Mouse (Mus musculus): ENCODE measurements around the gene Tspan7. TPM values are rescaled to one million over a fixed set of nuclear protein-coding genes. Genes with fewer than 3 reads are reported as not detected.
A peak's percentile ranks its signal among the peaks of the same experiment; 100 is the strongest.

The Tspan7 gene
- 97.3 and 102 TPM in 2 replicates for polyA plus RNA-seq (2015; fragmentation: Nextera tagmentation; extraction: Ambion mirVana)

DNA sequence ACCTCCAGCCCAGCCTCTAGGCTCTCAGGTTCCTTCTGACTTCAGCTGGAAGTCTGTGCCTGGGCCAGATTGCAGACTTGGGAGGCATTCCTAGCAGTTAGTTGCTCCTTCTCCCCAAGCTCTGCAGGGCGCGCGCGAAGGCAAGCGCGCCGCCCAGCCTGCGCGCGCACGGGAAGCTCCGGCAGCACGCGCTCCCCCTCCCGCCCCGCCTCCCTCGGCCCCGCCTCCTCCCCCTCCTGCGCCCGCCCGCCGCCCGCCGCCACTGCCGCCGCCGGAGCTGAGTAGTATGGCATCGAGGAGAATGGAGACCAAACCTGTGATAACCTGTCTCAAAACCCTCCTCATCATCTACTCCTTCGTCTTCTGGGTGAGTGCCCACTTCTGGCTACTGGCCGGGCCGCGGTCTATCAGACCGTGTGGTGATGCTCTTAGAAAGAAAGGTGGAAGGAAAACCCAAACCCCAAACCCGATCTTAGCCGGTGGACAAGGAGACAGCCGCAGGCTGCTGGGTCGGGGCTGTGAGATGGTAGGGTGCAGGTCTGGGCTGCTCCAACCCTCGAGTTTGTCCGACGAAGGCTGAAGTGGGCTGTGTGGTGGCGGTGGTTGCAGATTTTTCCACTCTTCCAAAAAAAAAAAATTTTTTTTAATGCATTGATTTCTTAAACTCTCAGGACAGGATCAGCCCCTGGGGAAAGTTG lies at the start of gene Tspan7:
Gene Tspan7, plus strand, starts transcription at position 287 of the 698 bp plus-strand sequence.
- 13% methylated on average over 19 of the region's 41 CpGs for WGBS
- H3K9me3 ChIP-seq (replicated peaks; ENCODE audit: control insufficient read depth, low read length): no peaks in the 10 kb centered on the region
- peak within 1 kb of the TSS; percentile 69 for H3K9ac ChIP-seq (ENCODE audit: low read length)
- no peaks in the 10 kb centered on the region for H3K27me3 ChIP-seq (ENCODE audit: control insufficient read depth, insufficient read depth, low read length)
- no peaks in the 10 kb centered on the region for H3K4me1 ChIP-seq (ENCODE audit: control insufficient read depth, insufficient read depth, low read length)
- H3K4me2 ChIP-seq (ENCODE audit: low read depth, low read length): peak within 1 kb of the TSS; percentile 70
- peak within 1 kb of the TSS; percentile 63 for H3K4me3 ChIP-seq (ENCODE audit: low read length)
- H3K27ac ChIP-seq (ENCODE audit: low read length): peak within 1 kb of the TSS; percentile 68
- ATAC-seq (replicated peaks; ENCODE audit: extremely low read depth, insufficient read depth, low FRiP score): peak; percentile 82
- H3K36me3 ChIP-seq (ENCODE audit: control insufficient read depth, insufficient read depth): no peaks in the 10 kb centered on the region

DNA sequence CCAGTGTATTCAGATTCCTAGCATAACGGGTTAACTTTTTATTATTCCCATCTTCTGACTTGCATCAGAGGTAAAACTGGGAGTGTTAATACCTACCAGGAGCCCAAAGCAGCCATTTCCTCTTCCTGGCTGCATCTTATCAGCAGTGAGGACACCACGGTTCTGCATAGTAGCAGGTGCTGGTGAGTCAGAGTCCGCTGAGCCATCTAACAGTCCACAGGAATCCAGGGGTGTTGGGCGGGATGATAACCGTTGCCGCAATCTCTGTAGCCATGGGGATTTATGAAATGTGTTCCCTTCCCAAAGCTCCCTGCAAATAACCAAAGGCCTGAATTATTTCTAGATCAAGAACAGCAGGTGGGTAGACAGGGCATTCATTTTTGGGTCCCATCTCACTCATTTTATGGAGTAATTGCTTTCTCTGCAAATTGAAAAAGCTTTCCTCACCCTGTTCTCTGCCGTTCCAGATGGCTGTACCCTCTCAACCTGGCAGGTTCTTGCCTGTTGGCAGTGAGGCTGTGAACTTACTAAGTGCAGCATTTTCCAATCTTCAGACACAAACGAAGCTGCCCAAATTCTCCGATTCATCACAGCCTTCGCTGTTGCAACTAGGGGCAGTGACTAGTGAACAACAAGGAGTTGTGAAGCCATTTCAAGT lies 35.5 kb upstream of the Tspan7 start:
- H3K36me3 ChIP-seq (ENCODE audit: control insufficient read depth, insufficient read depth): no peaks in the 10 kb centered on the region
- H3K4me2 ChIP-seq (ENCODE audit: low read depth, low read length): no peak overlapping the region
- H3K4me1 ChIP-seq (ENCODE audit: control insufficient read depth, insufficient read depth, low read length): no peaks in the 10 kb centered on the region
- no peaks in the 10 kb centered on the region for H3K27me3 ChIP-seq (ENCODE audit: control insufficient read depth, insufficient read depth, low read length)
- H3K9ac ChIP-seq (ENCODE audit: low read length): no peak overlapping the region
- WGBS: 67% methylated on average over 10 of the region's 10 CpGs
- no peaks in the 10 kb centered on the region for H3K9me3 ChIP-seq (replicated peaks; ENCODE audit: control insufficient read depth, low read length)
- no peak overlapping the region for H3K4me3 ChIP-seq (ENCODE audit: low read length)
- no peak for ATAC-seq (replicated peaks; ENCODE audit: extremely low read depth, insufficient read depth, low FRiP score)
- H3K27ac ChIP-seq (ENCODE audit: low read length): no peak overlapping the region

DNA sequence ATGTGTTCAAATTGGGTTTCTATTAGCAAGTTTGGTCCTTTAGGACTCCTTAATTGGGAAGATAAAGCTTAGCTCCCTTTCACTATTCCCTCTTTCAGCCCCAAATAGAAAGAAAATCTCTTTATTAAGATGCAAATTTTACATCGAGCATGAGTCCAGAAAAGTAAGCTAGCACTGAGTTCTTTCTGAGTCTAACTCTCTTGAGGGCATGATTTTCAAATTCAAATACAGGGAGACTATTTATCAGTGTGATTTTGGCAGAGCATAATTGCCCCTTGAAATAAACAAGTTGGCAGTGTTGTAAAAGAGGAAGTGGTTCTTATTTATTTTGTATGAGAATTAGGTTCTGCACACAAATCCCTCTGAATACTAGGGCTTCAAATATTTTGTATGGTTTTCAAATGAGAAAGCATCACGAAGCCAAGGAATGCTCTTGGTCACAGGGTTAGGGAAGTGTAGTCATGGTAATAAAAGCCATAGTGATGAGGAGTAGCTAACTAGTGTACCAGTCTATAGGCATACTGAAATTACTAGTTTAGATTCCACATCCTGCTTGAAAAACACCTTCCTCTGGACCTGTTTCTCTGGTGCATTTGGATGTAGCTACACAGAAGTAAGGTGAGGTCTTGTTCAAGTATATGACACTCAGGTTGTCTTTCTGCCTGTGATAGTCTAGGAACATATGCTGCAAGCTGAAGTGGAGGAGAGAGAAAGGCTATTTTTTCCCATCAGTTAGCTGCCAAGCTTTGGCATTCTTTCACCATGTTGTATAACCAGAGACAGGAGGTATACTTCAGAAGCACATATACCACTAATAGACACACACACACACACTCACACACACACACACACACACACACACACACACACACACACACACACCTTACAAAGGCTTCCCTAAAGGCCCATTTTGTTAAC lies 34.6 kb upstream of the Tspan7 start:
- no peaks in the 10 kb centered on the region for H3K27me3 ChIP-seq (ENCODE audit: control insufficient read depth, insufficient read depth, low read length)
- H3K36me3 ChIP-seq (ENCODE audit: control insufficient read depth, insufficient read depth): no peaks in the 10 kb centered on the region
- H3K4me1 ChIP-seq (ENCODE audit: control insufficient read depth, insufficient read depth, low read length): no peaks in the 10 kb centered on the region
- H3K9me3 ChIP-seq (replicated peaks; ENCODE audit: control insufficient read depth, low read length): no peaks in the 10 kb centered on the region
- ATAC-seq (replicated peaks; ENCODE audit: extremely low read depth, insufficient read depth, low FRiP score): no peak
- 49% methylated on average over 2 of the region's 2 CpGs for WGBS
- no peak overlapping the region for H3K9ac ChIP-seq (ENCODE audit: low read length)
- H3K4me3 ChIP-seq (ENCODE audit: low read length): no peak overlapping the region
- no peak overlapping the region for H3K4me2 ChIP-seq (ENCODE audit: low read depth, low read length)
- H3K27ac ChIP-seq (ENCODE audit: low read length): no peak overlapping the region

DNA sequence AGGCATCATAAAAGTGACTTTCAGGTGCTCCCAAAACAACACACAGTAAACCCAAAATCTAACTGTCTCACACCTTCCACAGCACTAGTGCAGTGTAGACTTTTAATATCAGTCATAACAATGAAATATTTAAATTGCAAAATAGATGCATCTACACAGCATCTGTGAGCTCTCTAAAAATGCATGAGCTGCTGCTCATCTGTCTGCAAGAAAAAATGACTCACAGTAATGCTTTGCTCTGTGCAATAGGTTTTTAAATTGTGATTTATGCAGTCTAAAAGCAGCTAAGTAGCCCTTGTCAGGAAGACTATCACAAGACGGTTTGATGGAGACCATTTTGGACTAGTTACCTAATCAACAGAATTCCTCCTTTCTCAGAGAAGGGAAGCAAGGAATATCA lies 31.2 kb upstream of the Tspan7 start:
- no peak for ATAC-seq (replicated peaks; ENCODE audit: extremely low read depth, insufficient read depth, low FRiP score)
- Histone ChIP-seq H3K36me3 (ENCODE audit: control insufficient read depth, insufficient read depth) (no peaks in the 10 kb centered on the region), H3K4me1 (ENCODE audit: control insufficient read depth, insufficient read depth, low read length) (no peaks in the 10 kb centered on the region), H3K4me2 (ENCODE audit: low read depth, low read length) (no peak overlapping the region), H3K27ac (ENCODE audit: low read length) (no peak overlapping the region), H3K9ac (ENCODE audit: low read length) (no peak overlapping the region), H3K27me3 (ENCODE audit: control insufficient read depth, insufficient read depth, low read length) (no peaks in the 10 kb centered on the region), H3K9me3 (replicated peaks; ENCODE audit: control insufficient read depth, low read length) (no peaks in the 10 kb centered on the region), H3K4me3 (ENCODE audit: low read length) (no peak overlapping the region)
- WGBS: 26% methylated on average over 1 of the region's 1 CpGs

DNA sequence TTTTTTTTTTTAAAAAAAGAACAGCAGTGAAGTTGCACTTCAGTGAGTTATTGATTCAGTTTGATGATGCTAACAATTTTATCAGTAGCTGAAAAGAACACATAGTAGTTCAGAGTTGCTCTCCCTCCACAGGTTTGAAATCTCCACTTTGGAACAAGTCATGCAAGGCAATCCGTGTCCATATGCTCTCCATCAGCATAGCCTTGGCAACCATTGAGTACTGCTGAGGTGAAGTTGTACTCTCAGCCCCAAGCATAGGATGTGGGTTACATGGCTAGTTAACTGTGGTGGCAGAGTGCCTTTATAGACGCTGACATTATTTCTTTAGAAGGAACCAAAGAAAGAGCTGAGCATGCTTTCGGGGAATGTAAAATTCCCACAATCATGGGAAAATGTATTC lies 27.7 kb upstream of the Tspan7 start:
- no peak for ATAC-seq (replicated peaks; ENCODE audit: extremely low read depth, insufficient read depth, low FRiP score)
- Histone ChIP-seq H3K4me3 (ENCODE audit: low read length) (no peak overlapping the region), H3K4me2 (ENCODE audit: low read depth, low read length) (no peak overlapping the region), H3K9me3 (replicated peaks; ENCODE audit: control insufficient read depth, low read length) (no peaks in the 10 kb centered on the region), H3K9ac (ENCODE audit: low read length) (no peak overlapping the region), H3K27ac (ENCODE audit: low read length) (no peak overlapping the region), H3K36me3 (ENCODE audit: control insufficient read depth, insufficient read depth) (no peaks in the 10 kb centered on the region), H3K27me3 (ENCODE audit: control insufficient read depth, insufficient read depth, low read length) (no peaks in the 10 kb centered on the region), H3K4me1 (ENCODE audit: control insufficient read depth, insufficient read depth, low read length) (no peaks in the 10 kb centered on the region)
- 78% methylated on average over 3 of the region's 3 CpGs for WGBS

DNA sequence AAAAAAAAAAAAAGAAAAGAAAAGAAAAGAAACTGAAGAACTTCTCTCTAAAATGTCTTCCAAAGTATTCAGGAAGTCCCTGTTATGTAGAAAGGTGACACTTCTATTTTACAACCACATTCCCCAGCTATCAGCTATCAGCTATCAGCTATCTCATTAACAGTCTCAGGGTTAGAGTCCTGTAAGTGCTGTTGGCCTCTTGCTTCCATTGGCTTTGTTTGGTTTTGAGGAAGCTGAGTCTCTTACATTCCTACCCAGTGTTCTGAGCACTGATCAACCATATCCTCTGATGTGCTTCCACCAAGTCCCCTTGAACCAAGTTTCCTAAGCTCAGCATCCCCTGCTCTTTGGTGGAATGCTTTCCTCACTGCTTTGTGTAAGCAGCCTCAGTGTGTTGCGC lies 7.9 kb upstream of the Tspan7 start:
- ATAC-seq (replicated peaks; ENCODE audit: extremely low read depth, insufficient read depth, low FRiP score): no peak
- 79% methylated on average over 1 of the region's 1 CpGs for WGBS
- no peaks in the 10 kb centered on the region for H3K9me3 ChIP-seq (replicated peaks; ENCODE audit: control insufficient read depth, low read length)
- H3K4me1 ChIP-seq (ENCODE audit: control insufficient read depth, insufficient read depth, low read length): no peaks in the 10 kb centered on the region
- no peak overlapping the region for H3K4me2 ChIP-seq (ENCODE audit: low read depth, low read length)
- no peak overlapping the region for H3K27ac ChIP-seq (ENCODE audit: low read length)
- no peaks in the 10 kb centered on the region for H3K27me3 ChIP-seq (ENCODE audit: control insufficient read depth, insufficient read depth, low read length)
- no peak overlapping the region for H3K9ac ChIP-seq (ENCODE audit: low read length)
- H3K4me3 ChIP-seq (ENCODE audit: low read length): no peak overlapping the region
- no peaks in the 10 kb centered on the region for H3K36me3 ChIP-seq (ENCODE audit: control insufficient read depth, insufficient read depth)

DNA sequence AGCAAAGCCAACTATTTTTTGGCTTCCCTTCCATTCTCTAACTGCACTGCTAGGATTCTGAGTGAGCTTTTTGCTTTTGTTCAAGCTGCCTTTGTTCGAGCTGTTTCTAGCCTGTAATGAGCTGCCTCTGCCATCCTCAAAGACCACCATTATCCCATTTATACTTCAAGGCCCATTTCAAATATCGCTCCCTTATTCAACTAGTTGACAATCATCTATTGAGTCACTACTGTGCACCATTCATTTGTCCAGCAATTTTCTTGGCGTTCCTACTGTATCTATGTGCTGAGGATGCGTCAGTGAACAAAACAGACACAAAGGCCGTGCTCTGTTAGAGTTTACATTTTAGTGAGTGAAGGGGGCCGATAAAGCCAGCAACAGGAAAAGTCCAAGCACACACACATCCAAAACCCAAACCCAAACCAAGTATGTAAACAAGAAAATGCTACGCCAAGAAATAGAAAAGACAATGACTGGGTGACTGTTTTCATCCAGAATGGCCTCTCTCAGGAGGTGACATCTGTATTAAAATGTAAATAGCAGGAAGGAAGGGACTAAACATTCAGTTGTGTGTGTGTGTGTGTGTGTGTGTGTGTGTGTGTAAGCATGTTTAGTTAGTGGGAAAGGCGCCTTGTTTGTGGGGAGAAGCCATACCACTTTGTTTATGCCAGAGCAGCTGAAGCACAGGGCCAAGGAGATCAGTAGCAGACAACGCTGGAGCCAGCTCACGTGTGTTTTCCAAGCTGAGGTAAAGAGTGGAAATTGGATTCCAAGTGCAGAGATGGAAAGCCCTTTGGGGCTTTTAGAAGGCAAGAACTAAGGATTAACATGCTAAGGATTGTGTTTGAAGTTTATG lies 5.7 kb upstream of the Tspan7 start:
- H3K4me1 ChIP-seq (ENCODE audit: control insufficient read depth, insufficient read depth, low read length): no peaks in the 10 kb centered on the region
- ATAC-seq (replicated peaks; ENCODE audit: extremely low read depth, insufficient read depth, low FRiP score): no peak
- WGBS: 78% methylated on average over 10 of the region's 10 CpGs

DNA sequence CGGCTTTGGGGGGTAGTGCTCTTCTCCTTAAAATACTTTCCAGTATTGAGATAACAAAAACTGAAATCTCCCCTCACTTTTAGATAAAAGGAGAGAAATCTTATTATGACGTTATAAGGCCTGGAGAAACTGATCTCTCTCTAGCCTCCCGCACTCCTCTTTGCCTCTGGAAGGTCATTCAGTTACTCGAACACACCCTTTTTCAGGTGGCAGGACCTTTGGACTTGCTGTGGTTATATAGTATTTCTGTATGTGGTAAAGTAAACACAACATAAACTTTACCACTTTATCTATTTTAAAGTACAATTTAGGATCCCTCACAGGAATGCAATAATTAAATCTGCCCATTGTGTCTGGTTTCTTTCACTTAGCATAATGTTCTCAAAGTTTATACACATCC lies 5.0 kb upstream of the Tspan7 start:
- Histone ChIP-seq H3K4me2 (ENCODE audit: low read depth, low read length) (no peak overlapping the region), H3K36me3 (ENCODE audit: control insufficient read depth, insufficient read depth) (no peaks in the 10 kb centered on the region), H3K4me1 (ENCODE audit: control insufficient read depth, insufficient read depth, low read length) (no peaks in the 10 kb centered on the region), H3K4me3 (ENCODE audit: low read length) (no peak overlapping the region), H3K27ac (ENCODE audit: low read length) (no peak overlapping the region), H3K27me3 (ENCODE audit: control insufficient read depth, insufficient read depth, low read length) (no peaks in the 10 kb centered on the region), H3K9me3 (replicated peaks; ENCODE audit: control insufficient read depth, low read length) (no peaks in the 10 kb centered on the region), H3K9ac (ENCODE audit: low read length) (no peak overlapping the region)
- no peak for ATAC-seq (replicated peaks; ENCODE audit: extremely low read depth, insufficient read depth, low FRiP score)
- WGBS: 81% methylated on average over 4 of the region's 4 CpGs

More for the DNA sequence above, 5.7 kb upstream of the Tspan7 start:
- Histone ChIP-seq H3K27me3 (ENCODE audit: control insufficient read depth, insufficient read depth, low read length) (no peaks in the 10 kb centered on the region), H3K27ac (ENCODE audit: low read length) (no peak overlapping the region), H3K36me3 (ENCODE audit: control insufficient read depth, insufficient read depth) (no peaks in the 10 kb centered on the region), H3K9me3 (replicated peaks; ENCODE audit: control insufficient read depth, low read length) (no peaks in the 10 kb centered on the region), H3K4me3 (ENCODE audit: low read length) (no peak overlapping the region), H3K9ac (ENCODE audit: low read length) (no peak overlapping the region), H3K4me2 (ENCODE audit: low read depth, low read length) (no peak overlapping the region)
